Mouse (Mus musculus) kidney, embryonic 14.5 days (tissue): Measurements from ENCODE around the gene Irx4. TPM values are rescaled to one million over a fixed set of nuclear protein-coding genes. Genes with fewer than 3 reads are reported as not detected.
A peak's percentile ranks its signal among the peaks of the same experiment; 100 is the strongest.

Source experiments
- ATAC-seq: fragments of 200-750 bp; cut with Nextera tagmentation; 2 replicates; pipeline ENCODE4 v1.8.0; 2017; ENCODE audit warnings: moderate number of reproducible peaks, mild to moderate bottlenecking, moderate TSS enrichment, moderate library complexity; ENCODE audit not compliant: low FRiP score, low TSS enrichment
- H3K27ac ChIP-seq: fragments of 300-500 bp; sonication (generic); 2 replicates; pipeline ENCODE4 v1.5.1; 2014; ENCODE audit warnings: low read depth, mild to moderate bottlenecking, low read length, moderate library complexity, mixed read lengths
- H3K27me3 ChIP-seq: fragments of 300-500 bp; sonication (generic); 2 replicates; pipeline ENCODE4 v1.6.1; 2014; ENCODE audit warnings: mild to moderate bottlenecking, low read length; ENCODE audit not compliant: control insufficient read depth, insufficient read depth
- H3K36me3 ChIP-seq: fragments of 300-500 bp; sonication (generic); 2 replicates; pipeline ENCODE4 v1.6.1; 2014; ENCODE audit warnings: low read length, mixed read lengths; ENCODE audit not compliant: control insufficient read depth, insufficient read depth
- H3K4me1 ChIP-seq: fragments of 300-500 bp; sonication (generic); 2 replicates; pipeline ENCODE4 v1.6.1; 2014; ENCODE audit warnings: low read length, mixed read lengths; ENCODE audit not compliant: control insufficient read depth, insufficient read depth
- H3K4me2 ChIP-seq: fragments of 300-500 bp; sonication (generic); replicated peaks from 2 replicates; pipeline ENCODE4 v1.6.1; 2014; ENCODE audit warnings: low read depth, mild to moderate bottlenecking, low read length
- H3K4me3 ChIP-seq: fragments of 300-500 bp; sonication (generic); 2 replicates; pipeline ENCODE4 v1.5.1; 2014; ENCODE audit warnings: mild to moderate bottlenecking, low read length
- H3K9ac ChIP-seq: fragments of 300-500 bp; sonication (generic); 2 replicates; pipeline ENCODE4 v1.6.1; 2014; ENCODE audit warnings: low read depth, mild to moderate bottlenecking, low read length, moderate library complexity
- H3K9me3 ChIP-seq: fragments of 300-500 bp; sonication (generic); 2 replicates; pipeline ENCODE4 v1.6.1; 2016; ENCODE audit warnings: low read length; ENCODE audit not compliant: control insufficient read depth
- WGBS: fragments of 180-500 bp; shearing (Covaris S2); extraction: QIAGEN DNeasy Blood & Tissue Kit; methylation state at CpG from one replicate; pipeline ENCODE4 v1.1.7; 2014; 5-methylcytosine and 5-hydroxymethylcytosine counted together
- polyA plus RNA-seq: library from polyadenylated mRNA; unstranded; fragments of >200 nt; fragmentation: Nextera tagmentation; extraction: Ambion mirVana; gene quantifications from 2 replicates; pipeline ENCODE4 v1.2.1, GENCODE M21; 2014

Gene Irx4
- polyA plus RNA-seq, 1 experiment from 2014 or later, result 0.49 TPM

DNA sequence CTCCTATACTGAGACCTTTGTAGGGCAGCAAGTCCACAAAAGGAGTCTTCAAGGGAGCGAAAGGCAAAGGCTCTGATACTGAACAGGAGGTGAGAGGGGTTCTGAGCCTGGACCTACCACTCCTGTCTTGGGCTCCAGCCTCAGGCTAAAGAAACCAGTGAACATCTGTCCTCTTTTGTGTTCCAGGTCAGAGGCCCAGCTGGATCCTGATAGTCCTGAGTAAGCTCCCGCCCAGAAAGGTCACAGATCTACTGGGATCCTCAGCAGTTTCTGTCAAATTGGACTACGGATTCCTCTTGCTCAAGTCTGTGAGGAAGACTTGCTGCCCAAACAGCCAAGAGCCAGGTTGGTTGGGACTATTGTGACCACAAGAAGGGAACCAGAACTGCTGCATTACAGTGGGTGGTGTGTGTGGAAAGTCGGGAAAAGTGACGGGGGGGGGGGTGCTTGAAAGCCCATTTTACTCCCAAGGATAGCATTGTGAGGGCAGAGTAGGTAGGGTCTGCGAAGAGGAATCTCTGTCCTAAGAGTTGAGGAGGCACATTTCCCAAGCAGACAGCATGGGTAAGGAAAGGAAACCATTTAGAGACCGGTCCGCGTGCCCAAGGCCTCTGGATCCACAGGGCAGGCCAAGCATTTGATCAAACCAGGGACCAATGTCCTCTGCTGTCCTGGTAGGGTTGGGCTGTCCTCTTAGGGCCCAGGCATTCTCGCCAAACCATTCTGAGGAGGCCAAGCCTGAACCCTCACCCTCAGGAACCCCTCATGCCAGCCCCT lies 514 bp upstream of the Irx4 start:
- 20% methylated on average over 10 of the region's 10 CpGs for WGBS

GRCm38 (mm10) chr13:73261036-73261730 lies 904 bp downstream of the Irx4 start:
- 5% methylated on average over 25 of the region's 25 CpGs for WGBS
- no peak overlapping the region for H3K9ac ChIP-seq
- H3K4me1 ChIP-seq, result peaks cover 13% of the 10 kb centered on the region; the same call in 1 of the 2 replicates
- no peak for ATAC-seq
- peak overlapping the region; percentile 43 for H3K4me3 ChIP-seq
- H3K9me3 ChIP-seq, result no peaks in the 10 kb centered on the region
- H3K27me3 ChIP-seq, result peaks cover 99% of the 10 kb centered on the region
- no peaks in the 10 kb centered on the region for H3K36me3 ChIP-seq
- no peak overlapping the region for H3K27ac ChIP-seq
- H3K4me2 ChIP-seq, result peak overlapping the region; percentile 79

More for the DNA sequence above, 514 bp upstream of the Irx4 start:
- no peak overlapping the region for H3K9ac ChIP-seq
- H3K27ac ChIP-seq, result no peak overlapping the region
- no peaks in the 10 kb centered on the region for H3K36me3 ChIP-seq
- no peaks in the 10 kb centered on the region for H3K9me3 ChIP-seq
- H3K4me2 ChIP-seq, result peak overlapping the region; percentile 79
- no peak for ATAC-seq
- peaks cover 89% of the 10 kb centered on the region for H3K27me3 ChIP-seq
- peak overlapping the region; percentile 43 for H3K4me3 ChIP-seq
- H3K4me1 ChIP-seq, result peaks cover 13% of the 10 kb centered on the region; the same call in 1 of the 2 replicates

GRCm38 (mm10) chr13:73261881-73262280 lies 1.6 kb downstream of the Irx4 start:
- no peaks in the 10 kb centered on the region for H3K36me3 ChIP-seq
- H3K4me1 ChIP-seq, result peaks cover 13% of the 10 kb centered on the region; the same call in 1 of the 2 replicates
- no peak overlapping the region for H3K4me2 ChIP-seq
- 15% methylated on average over 2 of the region's 2 CpGs for WGBS
- ATAC-seq, result no peak
- H3K27me3 ChIP-seq, result peaks cover 99% of the 10 kb centered on the region
- H3K9ac ChIP-seq, result no peak overlapping the region
- H3K27ac ChIP-seq, result no peak overlapping the region
- H3K9me3 ChIP-seq, result no peaks in the 10 kb centered on the region
- no peak overlapping the region for H3K4me3 ChIP-seq

DNA sequence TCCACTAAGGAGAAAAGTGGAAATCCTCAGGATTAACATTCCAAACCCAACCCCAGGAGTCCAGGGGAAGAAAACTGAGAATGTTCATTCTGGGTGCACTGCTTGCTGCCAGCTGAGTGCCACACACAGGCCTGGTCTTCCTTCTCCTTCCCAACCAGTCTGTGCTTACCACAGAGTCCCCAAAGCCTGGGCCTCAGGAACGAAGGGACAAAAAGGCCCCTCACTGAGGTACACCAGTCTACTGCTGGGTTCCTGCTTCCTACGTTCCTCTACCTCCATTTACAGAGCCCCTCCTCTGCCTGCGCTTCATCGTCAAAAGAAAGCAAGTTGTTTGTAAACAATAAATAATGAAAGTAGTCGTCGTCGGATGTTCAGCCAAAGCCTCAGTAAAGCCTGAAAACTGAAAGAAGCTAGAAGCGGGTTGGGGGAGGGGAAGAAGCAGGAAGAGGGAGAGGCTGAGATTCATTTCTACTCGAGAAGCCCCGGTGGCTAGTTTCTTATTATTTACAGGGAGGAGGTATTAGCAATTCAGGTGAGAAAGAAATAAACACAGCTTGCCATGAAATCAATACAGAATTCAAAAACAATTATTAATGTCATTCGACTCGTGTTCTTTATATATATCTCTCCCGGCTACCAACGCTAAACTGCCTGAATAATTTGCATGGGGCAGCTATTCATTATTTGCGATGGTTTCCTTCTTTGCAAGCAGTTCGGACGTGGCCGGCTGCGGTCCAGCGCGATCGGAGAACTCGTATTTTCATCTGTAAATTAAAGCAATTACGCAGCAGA lies 2.3 kb downstream of the Irx4 start:
- Histone ChIP-seq H3K4me3 (peak overlapping the region; percentile 24), H3K27me3 (peaks cover 100% of the 10 kb centered on the region), H3K27ac (no peak overlapping the region), H3K9ac (no peak overlapping the region), H3K4me1 (peaks cover 13% of the 10 kb centered on the region; the same call in 1 of the 2 replicates), H3K4me2 (peak overlapping the region; percentile 25; the same call in 1 of the 2 replicates), H3K9me3 (no peaks in the 10 kb centered on the region), H3K36me3 (no peaks in the 10 kb centered on the region)
- ATAC-seq, result no peak
- WGBS, result 3% methylated on average over 24 of the region's 24 CpGs

DNA sequence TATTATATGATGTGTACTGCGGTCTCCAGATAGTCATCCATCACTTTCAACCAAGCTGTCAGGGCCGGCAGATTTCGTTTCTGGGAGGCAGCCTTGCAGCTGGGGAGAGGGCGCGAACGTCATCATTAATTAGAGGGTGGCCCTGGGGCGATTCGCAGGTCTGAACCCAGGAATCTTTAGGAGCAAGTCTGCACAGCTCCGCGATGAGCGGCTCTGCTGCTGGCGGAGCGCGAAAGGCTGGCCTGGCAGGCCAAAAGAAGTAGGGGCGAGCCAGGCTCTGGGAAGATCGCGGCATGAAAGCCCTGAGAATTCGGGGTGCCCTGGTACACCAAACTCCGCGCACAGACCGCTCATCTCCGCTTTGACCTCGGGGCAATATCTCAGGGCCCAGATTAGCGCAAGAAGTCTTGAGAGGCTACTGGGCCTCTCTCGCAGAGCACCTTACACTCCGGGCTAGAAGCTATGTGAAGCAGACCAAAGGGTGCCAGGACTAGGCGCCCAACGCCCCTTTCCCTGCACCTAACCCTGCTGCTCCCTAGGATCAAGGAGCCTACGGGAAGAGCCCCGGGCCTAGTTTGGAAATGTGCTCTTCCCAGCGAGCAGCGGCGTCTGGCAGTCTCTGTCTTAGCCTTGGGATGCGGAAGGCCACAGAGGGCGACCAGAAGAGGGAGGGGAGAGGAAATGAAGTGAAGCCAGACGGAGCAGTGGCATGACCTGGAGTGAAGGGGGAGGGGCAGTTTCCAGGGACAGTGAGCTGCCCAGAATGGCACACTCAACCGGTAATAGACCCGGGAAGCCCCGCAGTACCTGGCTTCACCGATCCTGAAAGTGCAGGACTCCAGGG lies 3.1 kb downstream of the Irx4 start:
- Histone ChIP-seq H3K27ac (no peak overlapping the region), H3K4me2 (peak overlapping the region; percentile 25), H3K4me3 (peak overlapping the region; percentile 24), H3K9me3 (no peaks in the 10 kb centered on the region), H3K36me3 (no peaks in the 10 kb centered on the region), H3K4me1 (peaks cover 13% of the 10 kb centered on the region; the same call in 1 of the 2 replicates), H3K27me3 (peaks cover 100% of the 10 kb centered on the region), H3K9ac (0 out of 2 replicates have a peak overlapping the region, but pooled peaks have one; percentile 12)
- ATAC-seq, result peak; percentile 41
- WGBS, result 1% methylated on average over 40 of the region's 40 CpGs

- peak overlapping the region; percentile 24; the same call in 1 of the 2 replicates for H3K4me3 ChIP-seq
- no peak overlapping the region for H3K9ac ChIP-seq
- no peaks in the 10 kb centered on the region for H3K36me3 ChIP-seq
- peaks cover 100% of the 10 kb centered on the region for H3K27me3 ChIP-seq
- H3K4me1 ChIP-seq, result peaks cover 13% of the 10 kb centered on the region; the same call in 1 of the 2 replicates
- peak overlapping the region; percentile 25 for H3K4me2 ChIP-seq
- no peak for ATAC-seq
- H3K9me3 ChIP-seq, result no peaks in the 10 kb centered on the region
- WGBS, result 2% methylated on average over 29 of the region's 29 CpGs
- no peak overlapping the region for H3K27ac ChIP-seq
Observed at GRCm38 (mm10) chr13:73264166-73264735, 4.0 kb downstream of the Irx4 start.

DNA sequence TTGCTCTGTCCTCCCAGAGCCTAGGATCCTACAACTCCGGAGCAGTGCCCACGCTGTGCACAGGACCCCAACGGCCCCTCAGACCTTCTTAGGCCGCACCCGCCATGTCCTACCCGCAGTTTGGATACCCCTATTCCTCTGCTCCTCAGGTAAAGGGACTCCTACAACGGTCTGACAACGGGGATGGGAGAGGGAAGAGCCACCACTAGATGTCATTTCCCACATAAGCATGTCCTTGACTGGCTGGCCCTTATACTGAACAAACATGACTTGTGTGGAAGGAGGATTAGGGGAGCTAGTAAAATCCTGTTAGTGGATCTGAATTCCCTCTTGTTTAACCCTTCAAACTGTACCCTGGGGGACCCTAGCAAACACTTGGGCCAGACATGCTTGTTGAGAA lies 4.6 kb downstream of the Irx4 start:
- WGBS, result 21% methylated on average over 8 of the region's 8 CpGs
- H3K4me2 ChIP-seq, result no peak overlapping the region
- peaks cover 13% of the 10 kb centered on the region; the same call in 1 of the 2 replicates for H3K4me1 ChIP-seq
- no peak overlapping the region; the same call in 1 of the 2 replicates for H3K4me3 ChIP-seq
- no peak for ATAC-seq
- no peak overlapping the region for H3K27ac ChIP-seq
- H3K27me3 ChIP-seq, result peaks cover 100% of the 10 kb centered on the region
- H3K36me3 ChIP-seq, result no peaks in the 10 kb centered on the region
- H3K9ac ChIP-seq, result no peak overlapping the region
- no peaks in the 10 kb centered on the region for H3K9me3 ChIP-seq

DNA sequence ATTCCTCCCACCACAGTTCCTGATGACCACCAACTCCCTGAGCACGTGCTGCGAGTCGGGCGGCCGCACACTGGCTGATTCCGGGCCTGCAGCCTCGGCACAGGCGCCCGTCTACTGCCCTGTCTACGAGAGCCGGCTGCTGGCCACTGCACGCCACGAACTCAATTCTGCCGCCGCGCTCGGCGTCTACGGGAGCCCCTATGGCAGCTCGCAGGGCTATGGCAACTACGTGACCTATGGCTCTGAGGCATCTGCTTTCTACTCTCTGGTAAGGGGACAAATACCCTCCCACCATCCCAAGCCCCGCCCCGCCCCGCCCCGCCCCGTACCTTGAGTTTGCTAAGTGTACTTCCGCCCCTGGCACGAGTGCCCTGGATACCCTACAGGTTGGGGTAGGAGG lies 5.2 kb downstream of the Irx4 start:
- H3K4me1 ChIP-seq, result peaks cover 11% of the 10 kb centered on the region; the same call in 1 of the 2 replicates
- no peak overlapping the region for H3K9ac ChIP-seq
- peak overlapping the region; percentile 36 for H3K4me2 ChIP-seq
- no peaks in the 10 kb centered on the region for H3K9me3 ChIP-seq
- ATAC-seq, result peak; percentile 43; the same call in 1 of the 2 replicates
- H3K36me3 ChIP-seq, result no peaks in the 10 kb centered on the region
- WGBS, result under 1% methylated on average over 28 of the region's 28 CpGs
- H3K27me3 ChIP-seq, result peaks cover 100% of the 10 kb centered on the region
- H3K4me3 ChIP-seq, result peak overlapping the region; percentile 13
- no peak overlapping the region for H3K27ac ChIP-seq
